Mouse (Mus musculus) MEL (cell line): ENCODE results near the gene L1cam. TPM values are rescaled to one million over a fixed set of nuclear protein-coding genes. Genes with fewer than 3 reads are reported as not detected.

Experiments used
- DNase-seq: peaks from one replicate; pipeline ENCODE4 v3.0.0; 2011; ENCODE audit warnings: low read depth, low spot score
- H3K27ac ChIP-seq: 2 replicates; pipeline ENCODE4 v1.5.1; 2012; ENCODE audit warnings: low read depth, mild to moderate bottlenecking, control low read depth, low read length, moderate library complexity; ENCODE audit not compliant: control insufficient read depth
- H3K27me3 ChIP-seq, 2 experiments: fragments of 150-350 bp in 1 of 2; sonication (generic) in 1 of 2; 2 replicates each; pipeline ENCODE4 v1.6.1; 2012; ENCODE audit warnings: low read length in 2 of 2, mild to moderate bottlenecking in 2 of 2, improper control_type of control experiment in 1 of 2, moderate library complexity in 1 of 2; ENCODE audit not compliant: insufficient read depth in 2 of 2, control insufficient read depth in 1 of 2
- H3K36me3 ChIP-seq, 2 experiments: 2 replicates each; pipeline ENCODE4 v1.6.1; 2012 to 2014; ENCODE audit warnings: low read length in 2 of 2, improper control_type of control experiment in 1 of 2, inconsistent platforms in 1 of 2, mild to moderate bottlenecking in 1 of 2; ENCODE audit not compliant: insufficient read depth in 2 of 2, control insufficient read depth in 1 of 2
- H3K4me1 ChIP-seq, 2 experiments: fragments of 150-350 bp in 1 of 2; sonication (generic) in 1 of 2; 2 replicates each; pipeline ENCODE4 v1.6.1; 2012; ENCODE audit warnings: low read length in 2 of 2, improper control_type of control experiment in 1 of 2, mild to moderate bottlenecking in 1 of 2; ENCODE audit not compliant: insufficient read depth in 2 of 2, control insufficient read depth in 1 of 2
- H3K4me3 ChIP-seq, 2 experiments: fragments of 150-350 bp in 1 of 2; sonication (generic) in 1 of 2; 2 replicates each; pipeline ENCODE4 v1.5.1; 2012; ENCODE audit warnings: low read depth in 2 of 2, low read length in 2 of 2, mild to moderate bottlenecking in 2 of 2, moderate library complexity in 2 of 2, control low read depth in 1 of 2, improper control_type of control experiment in 1 of 2; ENCODE audit not compliant: control insufficient read depth in 1 of 2, insufficient read depth in 1 of 2
- H3K79me2 ChIP-seq: 2 replicates; pipeline ENCODE4 v1.6.1; 2012; ENCODE audit warnings: mild to moderate bottlenecking, low read length, moderate library complexity; ENCODE audit not compliant: control insufficient read depth, poor library complexity, insufficient read depth
- H3K9ac ChIP-seq: 2 replicates; pipeline ENCODE4 v1.6.1; 2012; ENCODE audit warnings: low read depth, mild to moderate bottlenecking, control low read depth, low read length, moderate library complexity; ENCODE audit not compliant: control insufficient read depth, poor library complexity, severe bottlenecking
- H3K9me3 ChIP-seq: fragments of 150-350 bp; sonication (generic); replicated peaks from 2 replicates; pipeline ENCODE4 v1.6.1; 2012; ENCODE audit warnings: mild to moderate bottlenecking, low read length, improper control_type of control experiment, moderate library complexity; ENCODE audit not compliant: insufficient read depth
- CHD1 ChIP-seq: IDR thresholded peaks from 2 replicates; pipeline ENCODE4 v1.6.1; 2012; ENCODE audit warnings: low read depth, mild to moderate bottlenecking, inconsistent platforms, low read length, improper control_type of control experiment
- CHD2 ChIP-seq: IDR thresholded peaks from 2 replicates; pipeline ENCODE4 v1.6.1; 2011; ENCODE audit warnings: low read length, improper control_type of control experiment
- CTCF ChIP-seq, 3 experiments: IDR thresholded peaks in 2 of 3; conservative IDR thresholded peaks in 1 of 3; 2 replicates each; pipeline ENCODE4 v1.5.1; 2011 to 2012; ENCODE audit warnings: low read length in 3 of 3, low read depth in 2 of 3, mild to moderate bottlenecking in 2 of 3, improper control_type of control experiment in 1 of 3, inconsistent platforms in 1 of 3, mixed read lengths in 1 of 3, moderate library complexity in 1 of 3; ENCODE audit not compliant: control insufficient read depth in 1 of 3, insufficient read depth in 1 of 3, poor library complexity in 1 of 3, severe bottlenecking in 1 of 3
- ELF1 ChIP-seq: IDR thresholded peaks from 2 replicates; pipeline ENCODE4 v1.6.1; 2014; ENCODE audit warnings: low read depth, mild to moderate bottlenecking, inconsistent platforms, low read length, improper control_type of control experiment, moderate library complexity
- ETS1 ChIP-seq: IDR thresholded peaks from 2 replicates; pipeline ENCODE4 v1.6.1; 2012; ENCODE audit warnings: low read depth, mild to moderate bottlenecking, inconsistent platforms, low read length, improper control_type of control experiment, moderate library complexity
- GABPA ChIP-seq: IDR thresholded peaks from 2 replicates; pipeline ENCODE4 v1.6.1; 2012; ENCODE audit warnings: low read depth, mild to moderate bottlenecking, inconsistent platforms, low read length, improper control_type of control experiment, moderate library complexity
- GATA1 ChIP-seq: IDR thresholded peaks from 2 replicates; pipeline ENCODE4 v1.6.1; 2011; ENCODE audit warnings: low read depth, low read length, improper control_type of control experiment
- HCFC1 ChIP-seq: IDR thresholded peaks from 2 replicates; pipeline ENCODE4 v1.6.1; 2012; ENCODE audit warnings: low read depth, mild to moderate bottlenecking, inconsistent platforms, low read length, improper control_type of control experiment, moderate library complexity
- JUND ChIP-seq: IDR thresholded peaks from 2 replicates; pipeline ENCODE4 v1.6.1; 2011; ENCODE audit warnings: low read depth, mild to moderate bottlenecking, improper control_type of control experiment, low read length
- MAFK ChIP-seq: IDR thresholded peaks from 2 replicates; pipeline ENCODE4 v1.6.1; 2011; ENCODE audit warnings: low read depth, mild to moderate bottlenecking, low read length, improper control_type of control experiment, borderline replicate concordance
- MAX ChIP-seq: IDR thresholded peaks from 2 replicates; pipeline ENCODE4 v1.6.1; 2011; ENCODE audit warnings: low read length, improper control_type of control experiment
- MAZ ChIP-seq: IDR thresholded peaks from 2 replicates; pipeline ENCODE4 v1.6.1; 2012; ENCODE audit warnings: low read depth, mild to moderate bottlenecking, inconsistent platforms, low read length, improper control_type of control experiment
- MEF2A ChIP-seq: IDR thresholded peaks from 2 replicates; pipeline ENCODE4 v1.6.1; 2014; ENCODE audit warnings: low read depth, mild to moderate bottlenecking, inconsistent platforms, low read length, improper control_type of control experiment; ENCODE audit not compliant: poor library complexity, insufficient replicate concordance, severe bottlenecking; ENCODE audit errors: extremely low read depth
- MYC ChIP-seq: IDR thresholded peaks from 2 replicates; pipeline ENCODE4 v1.6.1; 2011; ENCODE audit warnings: low read depth, mild to moderate bottlenecking, low read length, improper control_type of control experiment, moderate library complexity
- POLR2AphosphoS2 ChIP-seq: IDR thresholded peaks from 2 replicates; pipeline ENCODE4 v1.6.1; 2011; ENCODE audit warnings: low read length, improper control_type of control experiment
- POLR2AphosphoS5 ChIP-seq: IDR thresholded peaks from 2 replicates; pipeline ENCODE4 v1.6.1; 2012; ENCODE audit warnings: low read depth, borderline replicate concordance, mild to moderate bottlenecking, inconsistent platforms, low read length, moderate library complexity, mixed read lengths
- RAD21 ChIP-seq: IDR thresholded peaks from 2 replicates; pipeline ENCODE4 v1.6.1; 2011; ENCODE audit warnings: mild to moderate bottlenecking, low read depth, low read length, improper control_type of control experiment
- RCOR1 ChIP-seq: IDR thresholded peaks from 2 replicates; pipeline ENCODE4 v1.6.1; 2012; ENCODE audit warnings: low read depth, mild to moderate bottlenecking, inconsistent platforms, low read length, improper control_type of control experiment
- SIN3A ChIP-seq: IDR thresholded peaks from 2 replicates; pipeline ENCODE4 v1.6.1; 2012; ENCODE audit warnings: low read length, improper control_type of control experiment, inconsistent platforms
- TBP ChIP-seq: IDR thresholded peaks from 2 replicates; pipeline ENCODE4 v1.8.0; 2011; ENCODE audit warnings: low read depth, low read length, improper control_type of control experiment
- UBTF ChIP-seq: IDR thresholded peaks from 2 replicates; pipeline ENCODE4 v1.6.1; 2012; ENCODE audit warnings: low read depth, mild to moderate bottlenecking, inconsistent platforms, low read length, improper control_type of control experiment, moderate library complexity, borderline replicate concordance; ENCODE audit not compliant: insufficient read depth
- USF1 ChIP-seq: IDR thresholded peaks from 2 replicates; pipeline ENCODE4 v1.6.1; 2014; ENCODE audit warnings: low read depth, mild to moderate bottlenecking, inconsistent platforms, low read length, improper control_type of control experiment, moderate library complexity
- ZKSCAN1 ChIP-seq: IDR thresholded peaks from 2 replicates; pipeline ENCODE4 v1.6.1; 2012; ENCODE audit warnings: low read depth, mild to moderate bottlenecking, inconsistent platforms, low read length, improper control_type of control experiment, moderate library complexity
- ZMIZ1 ChIP-seq: IDR thresholded peaks from 2 replicates; pipeline ENCODE4 v1.6.1; 2012; ENCODE audit warnings: low read depth, mild to moderate bottlenecking, inconsistent platforms, low read length, improper control_type of control experiment, moderate library complexity
- polyA plus RNA-seq, 2 experiments: library from polyadenylated mRNA; stranded (reverse) in 1 of 2; unstranded in 1 of 2; fragments of >175 nt in 1 of 2; fragments of >200 nt in 1 of 2; gene quantifications; 2 replicates each; pipeline versions ENCODE4 v1.2.1 to v1.2.4; 2012; ENCODE audit warnings: low replicate concordance in 2 of 2, low read depth in 1 of 2; ENCODE audit not compliant: insufficient read length in 2 of 2, insufficient read depth in 1 of 2, missing spikeins in 1 of 2
- total RNA-seq: library from RNA; depleted of rRNA; stranded (reverse); fragments of 300-350 nt; gene quantifications from 2 replicates; pipeline ENCODE4 v1.2.3, GENCODE M21; 2012

L1cam gene
- total and polyA plus RNA-seq, 3 experiments, result 0.73 to 0.96 TPM; not detected in 1

DNA sequence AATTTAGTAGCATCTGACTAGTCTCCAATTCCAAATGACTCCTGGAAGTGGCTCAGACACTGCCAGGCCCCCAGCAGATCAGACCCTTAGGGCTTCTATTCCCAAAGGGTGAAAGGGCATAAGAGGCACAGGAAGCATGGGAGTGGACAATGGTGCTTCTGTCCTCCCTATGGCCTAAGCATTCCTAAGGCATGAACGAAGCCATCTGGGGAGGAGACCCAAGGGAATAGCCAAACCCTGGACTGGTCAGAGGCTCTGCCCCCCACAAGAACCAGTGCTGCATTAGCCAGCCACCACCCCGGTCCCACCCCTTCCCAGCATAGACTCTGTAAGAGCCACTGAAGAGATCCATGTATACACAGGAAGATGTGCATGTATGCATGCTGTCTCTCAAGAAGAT is 20.0 kb downstream of the L1cam start:
- Histone ChIP-seq H3K27me3 (no peaks in the 10 kb centered on the region), H3K4me1 (peaks cover 4 to 21% of the 10 kb centered on the region in 2 experiments; a peak in 3 of 4 replicates), H3K27ac (no peak overlapping the region), H3K4me3 (no peak overlapping the region), H3K9me3 (no peaks in the 10 kb centered on the region), H3K9ac (no peak overlapping the region), H3K79me2 (no peaks in the 10 kb centered on the region), H3K36me3 (peaks cover 0 to 2% of the 10 kb centered on the region in 2 experiments; a peak in 1 of 4 replicates)
- no peak for DNase-seq
- no peak for TF ChIP-seq ETS1
- no peak for TF ChIP-seq POLR2AphosphoS2
- TF ChIP-seq CTCF (IDR thresholded peaks at IDR 0.05 in 2 of 3, conservative IDR thresholded peaks at IDR 0.05 in 1 of 3; ENCODE audit: control insufficient read depth in 1 of 3, insufficient read depth in 1 of 3, low read depth in 2 of 3, low read length in 3 of 3, poor library complexity in 1 of 3, severe bottlenecking in 1 of 3), result no peak
- TF ChIP-seq RCOR1, result no peak

DNA sequence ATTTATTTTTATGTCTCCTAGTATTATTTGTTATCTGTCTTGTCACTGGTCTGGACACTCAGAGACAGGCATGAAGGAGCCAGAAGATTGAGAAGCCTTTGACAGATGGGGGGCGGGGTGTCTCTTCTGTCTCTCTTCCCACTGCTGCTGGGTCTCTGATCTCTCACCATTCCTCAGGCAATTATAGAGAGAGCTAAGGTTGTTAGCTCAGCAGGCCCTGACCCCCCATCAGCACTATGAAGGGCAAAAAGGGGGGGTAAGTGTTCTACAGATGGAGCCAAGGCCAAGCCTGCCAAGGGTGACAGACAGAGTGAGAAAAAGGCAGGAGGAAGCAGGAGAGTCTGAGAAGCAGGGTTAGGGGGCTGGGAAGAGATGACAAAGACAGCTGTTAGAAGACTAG is 23.9 kb downstream of the L1cam start:
- Histone ChIP-seq H3K9ac (no peak overlapping the region), H3K79me2 (no peaks in the 10 kb centered on the region), H3K9me3 (no peaks in the 10 kb centered on the region), H3K27me3 (no peaks in the 10 kb centered on the region), H3K4me1 (peaks cover 4 to 7% of the 10 kb centered on the region in 2 experiments; a peak in 2 of 4 replicates), H3K27ac (no peak overlapping the region), H3K36me3 (no peaks in the 10 kb centered on the region; a peak in 1 of 4 replicates), H3K4me3 (no peak overlapping the region)
- TF ChIP-seq JUND, result no peak
- TF ChIP-seq ELF1, result no peak
- no peak for TF ChIP-seq ETS1
- no peak for TF ChIP-seq USF1
- no peak for TF ChIP-seq MAFK
- no peak for TF ChIP-seq GABPA
- no peak for TF ChIP-seq UBTF
- no peak for TF ChIP-seq CHD2
- TF ChIP-seq MAZ, result no peak
- TF ChIP-seq SIN3A, result no peak
- no peak for TF ChIP-seq MYC
- no peak for TF ChIP-seq RAD21
- no peak for DNase-seq

DNA sequence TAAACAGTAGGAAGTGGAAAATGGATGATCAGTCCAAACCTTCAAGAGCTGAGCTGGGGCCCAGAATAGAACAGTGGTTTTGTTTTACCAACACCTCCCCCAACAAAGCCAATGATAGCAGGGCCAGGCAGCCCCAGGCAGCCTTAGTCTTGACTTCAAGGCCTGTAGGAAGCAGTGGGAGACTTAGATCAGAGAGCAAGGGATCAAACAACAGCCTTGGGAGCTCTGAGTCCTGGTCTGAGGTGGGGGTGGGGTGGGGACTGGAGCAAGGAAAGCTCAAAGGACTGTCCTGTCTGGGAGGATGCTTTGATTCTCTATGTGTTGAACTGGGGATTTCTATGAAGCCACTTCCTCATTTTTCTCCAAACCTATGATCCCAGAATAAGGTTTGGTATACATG is 24.4 kb downstream of the L1cam start:
- no peaks in the 10 kb centered on the region for H3K27me3 ChIP-seq
- TF ChIP-seq HCFC1 (no peak), POLR2AphosphoS2 (no peak), CHD1 (no peak), MAX (no peak), MEF2A (no peak), GATA1 (no peak), SIN3A (no peak), CHD2 (no peak), TBP (no peak), UBTF (no peak), ZKSCAN1 (no peak), MAZ (no peak), GABPA (no peak), POLR2AphosphoS5 (no peak), ZMIZ1 (no peak)
- H3K79me2 ChIP-seq, result no peaks in the 10 kb centered on the region
- DNase-seq, result no peak
- H3K4me3 ChIP-seq, result no peak overlapping the region
- no peaks in the 10 kb centered on the region for H3K9me3 ChIP-seq
- H3K9ac ChIP-seq, result no peak overlapping the region
- no peaks in the 10 kb centered on the region for H3K36me3 ChIP-seq
- H3K27ac ChIP-seq, result no peak overlapping the region
- H3K4me1 ChIP-seq, result peaks cover 0 to 3% of the 10 kb centered on the region in 2 experiments; a peak in 2 of 4 replicates
